Mouse (Mus musculus) small intestine, adult 2 months (tissue): ENCODE measurements at regions not wholly inside any gene's neighbourhood (a gene's known extent, or its start where the extent isn't known, plus 50 kb on each side); places are given as distances from the start of the nearest gene placed in this dataset.

ENCODE experiments used
- CTCF ChIP-seq: fragments of 200-500 bp; IDR thresholded peaks from 2 replicates; pipeline ENCODE4 v1.5.1; 2012; ENCODE audit warnings: low read depth, mild to moderate bottlenecking, control low read depth, inconsistent platforms, low read length, moderate library complexity, mixed read lengths; ENCODE audit not compliant: insufficient replicate concordance, insufficient read length; ENCODE audit errors: extremely low read depth
- POLR2A ChIP-seq: fragments of 200-500 bp; IDR thresholded peaks from 2 replicates; pipeline ENCODE4 v1.6.1; 2012; ENCODE audit warnings: low read depth, mild to moderate bottlenecking, control low read depth, inconsistent platforms, low read length, moderate library complexity

GRCm38 (mm10) chr9:116285691-116286431, 110.7 kb upstream of the Tgfbr2 start:
- TF ChIP-seq POLR2A (no peak), CTCF (no peak)
